25 mouse cellular contexts compared by ENCODE assay signal in genomic region chr6:99167001-99167400, GRCm38 (mm10).
DNase-seq lines count a peak whose midpoint lies in the region; ATAC-seq and TF ChIP-seq lines count a peak whose summit lies in the region.
"Had no signal": no experiment of that assay in that cellular context is flagged by ENCODE, and none has a peak within 500 bp of the region (broad histone marks: within the 10 kb centered on the region; RNA-seq: fewer than 3 reads in every experiment).

No protein-coding gene starts in this region.

- DNase-seq in heart, embryonic 10.5 days (ENCODE audit: low spot score): no peak
- no peak for DNase-seq in liver, postnatal 0 days
- DNase-seq in liver: no peak
- DNase-seq in lung, postnatal 25 days (ENCODE audit: low spot score): peak; percentile 35
- peak; percentile 47 for DNase-seq in yolk sac, embryonic 10.5 days (ENCODE audit: low spot score)
- no peak for DNase-seq in spleen, postnatal 36 days (ENCODE audit: low spot score in 2 of 2)
- DNase-seq: adrenal gland, postnatal 25 days; cerebellum, adult 8-10 months; cerebellum, postnatal 36 days; embryo, embryonic 11 days; kidney, adult 18-20 months; layer of hippocampus, adult 9-11 months; left cerebral cortex, postnatal 4 days; right cerebral cortex, postnatal 4 days; thymus, adult 18-20 months; thymus, postnatal 4 days had no signal

- H3K4me2 ChIP-seq in heart, embryonic 12.5 days: no peak overlapping the region
- H3K4me2 ChIP-seq in liver, postnatal 0 days (ENCODE audit: low read depth, low read length): peak overlapping the region; percentile 28; the same call in 1 of the 2 replicates
- H3K4me2 ChIP-seq: embryonic facial prominence, embryonic 13.5 days; forebrain, embryonic 12.5 days; hindbrain, embryonic 14.5 days; limb, embryonic 15.5 days; midbrain, embryonic 11.5 days had no signal

- H3K27me3 ChIP-seq in heart, embryonic 10.5 days (ENCODE audit: insufficient read depth, poor library complexity, severe bottlenecking): no peaks in the 10 kb centered on the region
- H3K27me3 ChIP-seq in heart, embryonic 12.5 days (replicated peaks): no peaks in the 10 kb centered on the region
- no peaks in the 10 kb centered on the region for H3K27me3 ChIP-seq in liver, postnatal 0 days (ENCODE audit: insufficient read depth, low read length)
- H3K27me3 ChIP-seq: forebrain, embryonic 12.5 days; limb, embryonic 15.5 days had no signal

- 58% methylated on average over 8 of the region's 8 CpGs for WGBS in heart, embryonic 10.5 days
- 66% methylated on average over 8 of the region's 8 CpGs for WGBS in heart, embryonic 12.5 days
- 50% methylated on average over 8 of the region's 8 CpGs for WGBS in liver, postnatal 0 days (ENCODE audit: insufficient replicate concordance)

- TF ChIP-seq CTCF in liver, postnatal 0 days (IDR thresholded peaks at IDR 0.05; ENCODE audit: low read depth): no peak

- no peak for TF ChIP-seq EP300 in liver, postnatal 0 days (IDR thresholded peaks at IDR 0.05; ENCODE audit: low read depth)

- no peak overlapping the region for H3K4me3 ChIP-seq in heart, embryonic 10.5 days
- H3K4me3 ChIP-seq in heart, embryonic 12.5 days: no peak overlapping the region
- H3K4me3 ChIP-seq in liver, postnatal 0 days (ENCODE audit: low read depth, low read length): no peak overlapping the region
- H3K4me3 ChIP-seq: embryonic facial prominence, embryonic 13.5 days; erythroblast, embryonic 14.5 days; forebrain, embryonic 12.5 days; limb, embryonic 15.5 days had no signal

- H3K4me1 ChIP-seq in heart, embryonic 10.5 days: peaks cover 26% of the 10 kb centered on the region
- H3K4me1 ChIP-seq in heart, embryonic 12.5 days (replicated peaks): peaks cover 21% of the 10 kb centered on the region
- peaks cover 20% of the 10 kb centered on the region for H3K4me1 ChIP-seq in liver, postnatal 0 days (ENCODE audit: insufficient read depth)

- peak overlapping the region; percentile 56; the same call in 1 of the 2 replicates for H3K27ac ChIP-seq in heart, embryonic 10.5 days
- H3K27ac ChIP-seq in heart, embryonic 12.5 days (ENCODE audit: poor library complexity, severe bottlenecking): no peak overlapping the region
- H3K27ac ChIP-seq in liver, postnatal 0 days (ENCODE audit: low read depth): peak overlapping the region; percentile 57; the same call in 1 of the 2 replicates
- H3K27ac ChIP-seq: embryonic facial prominence, embryonic 13.5 days; forebrain, embryonic 12.5 days; hindbrain, embryonic 14.5 days; limb, embryonic 15.5 days had no signal

- no peak for ATAC-seq in heart, embryonic 12.5 days (ENCODE audit: insufficient number of reproducible peaks, low FRiP score)
- no peak for ATAC-seq in liver, postnatal 0 days
- ATAC-seq: CD4-positive, CD25-positive, alpha-beta regulatory T cell, adult 4 months; inflammation-experienced regulatory T-cells, adult 6 months had no signal

- H3K9ac ChIP-seq in heart, embryonic 12.5 days: no peak overlapping the region
- H3K9ac ChIP-seq in liver, postnatal 0 days (replicated peaks): 0 out of 2 replicates have a peak overlapping the region, but pooled peaks have one; percentile 16
- H3K9ac ChIP-seq: embryonic facial prominence, embryonic 13.5 days; forebrain, embryonic 12.5 days; hindbrain, embryonic 14.5 days; limb, embryonic 15.5 days had no signal

- no peaks in the 10 kb centered on the region for H3K9me3 ChIP-seq in heart, embryonic 10.5 days
- H3K9me3 ChIP-seq in heart, embryonic 12.5 days (replicated peaks): no peaks in the 10 kb centered on the region
- H3K9me3 ChIP-seq in liver, postnatal 0 days (ENCODE audit: low read length): no peaks in the 10 kb centered on the region
- H3K9me3 ChIP-seq: embryonic facial prominence, embryonic 13.5 days; forebrain, embryonic 12.5 days; limb, embryonic 15.5 days had no signal

- H3K36me3 ChIP-seq in heart, embryonic 10.5 days: no peaks in the 10 kb centered on the region; the same call in 1 of the 2 replicates
- 0 out of 2 replicates have a peak, but pooled peaks cover 2% of the 10 kb centered on the region for H3K36me3 ChIP-seq in heart, embryonic 12.5 days
- 0 out of 2 replicates have a peak, but pooled peaks cover 5% of the 10 kb centered on the region for H3K36me3 ChIP-seq in liver, postnatal 0 days (replicated peaks; ENCODE audit: insufficient read depth, low read length)
- H3K36me3 ChIP-seq: embryonic facial prominence, embryonic 13.5 days; forebrain, embryonic 12.5 days; limb, embryonic 15.5 days had no signal

Comparison
In these comparisons a context has a peak if more than half of its experiments do, and no peak if none do; other contexts are left out.
1. DNase-seq: peak in lung, postnatal 25 days (single experiment) and yolk sac, embryonic 10.5 days (single experiment); none in heart, embryonic 10.5 days (single experiment), liver, postnatal 0 days (single experiment), liver (single experiment) and spleen, postnatal 36 days (0 of 2).